Mouse (Mus musculus) lung, postnatal 25 days (tissue): Measurements from ENCODE around the gene Cnpy1.

Experiments used
- DNase-seq: peaks from one replicate; pipeline ENCODE4 v3.0.0; 2022; ENCODE audit warnings: low spot score

Gene Cnpy1

DNA sequence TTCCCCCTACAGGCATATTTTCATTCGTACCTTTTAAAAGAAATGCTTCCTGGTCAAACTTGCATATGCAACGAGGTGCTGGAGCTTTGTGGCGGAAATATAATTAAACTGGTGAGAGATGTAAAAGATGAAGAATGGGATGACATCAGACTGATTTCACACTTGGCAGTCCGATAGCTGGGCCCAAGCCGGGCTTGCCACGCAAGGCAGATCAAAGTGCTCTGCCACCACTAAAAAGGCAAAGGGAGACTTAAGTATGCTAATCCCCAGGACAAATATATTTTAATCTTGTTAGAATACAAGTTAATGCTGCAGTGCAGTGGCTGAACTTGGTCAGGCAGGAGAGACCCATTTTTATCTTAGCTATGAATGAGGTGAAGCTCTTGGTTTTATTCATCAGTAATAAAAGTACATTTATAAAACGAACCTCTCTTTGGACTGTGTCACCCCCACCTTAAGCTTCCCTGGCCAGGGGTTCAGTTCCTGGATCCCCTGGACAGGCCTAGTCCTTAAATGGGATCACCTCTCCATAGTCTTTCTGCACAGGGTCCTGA, 66.3 kb downstream of the Cnpy1 start:
- DNase-seq, result no peak

- DNase-seq, result no peak
These were observed 67.3 kb downstream of the Cnpy1 start for GRCm38 (mm10) chr5:28178322-28178721.

GRCm38 (mm10) chr5:28176585-28176984, 69.0 kb downstream of the Cnpy1 start:
- no peak for DNase-seq

DNA sequence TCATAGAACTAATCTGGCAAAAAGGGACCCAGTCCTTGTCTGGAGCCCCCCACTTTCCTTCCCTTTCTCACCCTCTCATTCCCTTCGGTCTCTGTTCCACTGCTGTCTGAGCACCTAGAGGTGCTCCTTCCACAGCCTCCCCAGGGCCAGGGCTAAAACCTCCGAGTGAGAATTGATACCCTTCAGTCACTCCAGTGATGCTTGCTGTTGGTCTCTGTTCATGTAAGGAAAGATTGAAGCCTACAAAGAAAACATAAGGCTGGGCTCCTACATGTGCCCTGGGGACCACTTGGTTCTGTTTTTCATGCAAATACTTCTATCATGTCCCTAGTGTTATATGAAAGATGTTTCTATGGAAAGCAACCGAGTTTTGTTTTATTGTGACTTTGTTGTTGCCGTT, 69.6 kb downstream of the Cnpy1 start:
- no peak for DNase-seq

DNA sequence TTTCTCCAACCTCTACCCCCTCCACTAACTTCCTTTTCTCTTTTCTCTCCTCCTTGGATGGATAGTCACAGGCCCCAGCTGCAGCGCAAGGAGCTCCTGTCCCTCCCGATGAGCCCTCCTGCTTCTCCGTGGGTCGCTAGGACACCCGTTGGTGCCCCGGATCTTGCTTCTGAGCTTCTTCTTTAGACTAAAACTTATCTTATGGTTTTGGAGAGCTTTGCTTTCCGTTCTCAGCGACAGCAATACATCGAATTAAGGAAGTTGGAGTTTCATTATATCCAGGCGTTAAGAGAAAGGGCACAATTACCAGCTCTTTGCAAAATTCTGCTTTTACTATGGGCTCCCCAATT, 70.1 kb downstream of the Cnpy1 start:
- no peak for DNase-seq

GRCm38 (mm10) chr5:28174876-28175569, 70.6 kb downstream of the Cnpy1 start:
- no peak for DNase-seq

DNA sequence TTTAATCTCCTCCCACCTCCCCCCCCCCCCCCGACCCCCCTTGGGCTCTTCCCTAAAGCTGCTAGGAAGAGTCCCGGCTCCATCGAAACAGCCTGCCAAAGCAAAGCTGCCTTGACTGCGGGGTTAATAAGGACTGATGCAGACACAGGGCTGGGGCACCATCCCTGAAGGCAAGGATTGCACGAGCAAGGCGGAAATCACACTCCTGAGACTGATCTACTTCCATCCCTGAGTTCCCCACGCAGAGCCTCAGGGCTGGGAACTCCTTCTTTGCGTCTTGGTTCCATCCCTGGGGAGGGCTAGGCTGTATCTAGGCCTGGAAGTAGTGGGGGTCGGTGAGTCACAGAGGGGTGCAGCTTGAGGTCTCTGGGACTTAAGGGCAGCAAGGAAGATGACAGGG, 71.5 kb downstream of the Cnpy1 start:
- no peak for DNase-seq

DNA sequence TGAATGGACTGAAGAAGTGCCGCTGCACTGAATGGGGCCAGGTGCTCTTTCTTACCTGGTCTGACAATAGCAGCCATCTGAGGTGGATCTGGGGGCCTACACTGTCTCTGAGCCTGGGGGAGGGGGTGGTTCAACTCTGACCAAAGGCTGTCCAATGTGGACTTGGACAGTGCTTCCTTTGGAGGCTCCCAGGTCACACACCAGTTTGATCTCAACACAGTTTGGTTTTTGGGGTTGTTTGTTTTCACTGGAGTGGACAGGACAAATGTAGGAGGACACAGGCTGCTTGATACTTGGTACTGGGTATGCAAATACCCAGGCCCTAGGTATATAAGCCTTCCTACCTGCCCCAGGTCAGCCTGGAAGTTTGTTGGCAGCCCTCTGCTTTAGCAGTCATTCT, 71.9 kb downstream of the Cnpy1 start:
- DNase-seq, result no peak

- no peak for DNase-seq
These were observed 72.5 kb downstream of the Cnpy1 start for GRCm38 (mm10) chr5:28172921-28173670.

- no peak for DNase-seq
These were observed 73.2 kb downstream of the Cnpy1 start for GRCm38 (mm10) chr5:28172261-28172920.

GRCm38 (mm10) chr5:28171667-28172066, 73.9 kb downstream of the Cnpy1 start:
- no peak for DNase-seq

DNA sequence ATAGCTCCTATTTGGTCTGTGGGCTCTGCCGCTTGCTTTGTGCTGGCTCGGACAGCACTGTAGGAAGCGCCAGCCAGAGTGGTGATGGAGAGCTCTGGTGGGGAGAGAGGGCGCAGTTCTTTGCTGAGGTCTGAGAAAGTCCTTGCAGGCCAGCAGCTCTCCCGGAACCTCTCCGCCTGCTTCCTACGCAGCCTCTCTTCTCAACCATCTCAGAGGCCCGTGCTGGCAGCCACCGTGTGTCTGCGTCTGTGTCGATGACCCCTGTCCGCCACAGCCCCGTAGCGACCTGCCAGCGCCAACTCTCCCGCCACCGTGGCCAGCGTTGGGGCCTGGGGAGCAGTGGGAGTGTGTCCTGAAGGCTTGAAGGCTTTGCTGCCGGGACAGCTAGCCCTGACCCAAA, 74.7 kb downstream of the Cnpy1 start:
- no peak for DNase-seq

DNA sequence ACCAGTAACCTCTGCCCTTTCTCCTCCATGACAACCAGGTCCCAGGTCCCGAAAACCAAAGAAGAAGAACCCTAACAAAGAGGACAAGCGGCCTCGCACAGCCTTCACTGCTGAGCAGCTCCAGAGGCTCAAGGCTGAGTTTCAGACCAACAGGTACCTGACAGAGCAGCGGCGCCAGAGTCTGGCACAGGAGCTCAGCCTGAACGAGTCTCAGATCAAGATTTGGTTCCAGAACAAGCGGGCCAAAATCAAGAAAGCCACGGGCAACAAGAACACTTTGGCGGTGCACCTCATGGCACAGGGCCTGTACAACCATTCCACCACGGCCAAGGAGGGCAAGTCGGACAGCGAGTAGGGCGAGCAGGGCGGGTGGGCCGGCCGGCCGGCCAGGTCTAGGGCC, 75.5 kb downstream of the Cnpy1 start:
- no peak for DNase-seq

DNA sequence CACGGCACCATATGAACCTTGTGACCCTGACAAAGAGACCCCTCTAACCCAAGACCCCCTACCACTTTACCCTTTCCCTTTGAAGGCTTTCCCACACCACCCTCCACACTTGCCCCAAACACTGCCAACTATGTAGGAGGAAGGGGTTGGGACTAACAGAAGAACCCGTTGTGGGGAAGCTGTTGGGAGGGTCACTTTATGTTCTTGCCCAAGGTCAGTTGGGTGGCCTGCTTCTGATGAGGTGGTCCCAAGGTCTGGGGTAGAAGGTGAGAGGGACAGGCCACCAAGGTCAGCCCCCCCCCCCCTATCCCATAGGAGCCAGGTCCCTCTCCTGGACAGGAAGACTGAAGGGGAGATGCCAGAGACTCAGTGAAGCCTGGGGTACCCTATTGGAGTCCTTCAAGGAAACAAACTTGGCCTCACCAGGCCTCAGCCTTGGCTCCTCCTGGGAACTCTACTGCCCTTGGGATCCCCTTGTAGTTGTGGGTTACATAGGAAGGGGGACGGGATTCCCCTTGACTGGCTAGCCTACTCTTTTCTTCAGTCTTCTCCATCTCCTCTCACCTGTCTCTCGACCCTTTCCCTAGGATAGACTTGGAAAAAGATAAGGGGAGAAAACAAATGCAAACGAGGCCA, 76.3 kb downstream of the Cnpy1 start:
- DNase-seq, result no peak

DNA sequence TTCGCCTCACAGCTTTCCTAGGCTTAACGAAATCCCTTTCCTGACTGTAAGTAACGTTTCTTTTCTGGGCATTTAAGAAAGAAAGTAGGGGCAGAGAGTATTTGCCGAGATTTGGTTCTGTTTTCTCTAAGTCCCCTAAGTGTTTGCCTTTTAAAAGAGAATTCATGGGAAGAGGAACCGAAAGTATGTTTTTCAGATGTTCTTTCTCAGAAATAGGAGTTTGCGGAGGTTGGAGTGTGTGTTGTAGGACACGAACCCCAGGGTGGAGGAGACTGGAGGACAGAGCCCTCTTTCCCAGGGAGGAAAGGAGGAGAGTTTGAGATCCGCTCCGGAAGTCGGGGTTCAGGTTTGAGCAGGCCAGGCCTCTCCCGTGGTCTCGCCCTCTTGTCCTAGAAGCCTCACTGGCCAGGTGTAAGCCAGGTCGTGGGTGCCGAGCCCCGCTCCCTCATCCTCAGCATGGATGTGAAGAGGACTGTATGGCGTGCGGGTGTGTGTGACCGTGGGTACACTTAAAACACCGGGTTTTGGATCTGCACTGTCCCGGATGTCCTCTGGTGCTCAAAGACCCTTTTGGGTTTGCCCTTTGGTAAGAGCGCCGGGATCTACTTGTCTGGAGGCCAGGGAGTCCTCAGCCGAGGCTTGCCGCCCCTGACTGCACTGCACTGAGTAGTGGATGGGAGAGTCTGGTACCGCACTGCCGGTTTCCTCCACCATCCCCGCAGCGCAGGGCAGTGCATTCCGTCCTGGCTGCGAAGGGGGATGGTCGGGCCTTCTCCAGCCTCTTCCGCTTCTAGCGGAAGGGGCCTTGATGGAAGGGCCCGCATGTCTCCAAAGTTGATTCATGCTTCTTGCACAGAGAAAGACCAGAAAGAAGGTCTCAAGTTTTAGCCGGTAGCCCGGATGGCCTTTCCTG, 77.1 kb downstream of the Cnpy1 start:
- no peak for DNase-seq

GRCm38 (mm10) chr5:28167611-28168252, 77.9 kb downstream of the Cnpy1 start:
- no peak for DNase-seq

- no peak for DNase-seq
These were observed 79.1 kb downstream of the Cnpy1 start for GRCm38 (mm10) chr5:28166256-28167231.

DNA sequence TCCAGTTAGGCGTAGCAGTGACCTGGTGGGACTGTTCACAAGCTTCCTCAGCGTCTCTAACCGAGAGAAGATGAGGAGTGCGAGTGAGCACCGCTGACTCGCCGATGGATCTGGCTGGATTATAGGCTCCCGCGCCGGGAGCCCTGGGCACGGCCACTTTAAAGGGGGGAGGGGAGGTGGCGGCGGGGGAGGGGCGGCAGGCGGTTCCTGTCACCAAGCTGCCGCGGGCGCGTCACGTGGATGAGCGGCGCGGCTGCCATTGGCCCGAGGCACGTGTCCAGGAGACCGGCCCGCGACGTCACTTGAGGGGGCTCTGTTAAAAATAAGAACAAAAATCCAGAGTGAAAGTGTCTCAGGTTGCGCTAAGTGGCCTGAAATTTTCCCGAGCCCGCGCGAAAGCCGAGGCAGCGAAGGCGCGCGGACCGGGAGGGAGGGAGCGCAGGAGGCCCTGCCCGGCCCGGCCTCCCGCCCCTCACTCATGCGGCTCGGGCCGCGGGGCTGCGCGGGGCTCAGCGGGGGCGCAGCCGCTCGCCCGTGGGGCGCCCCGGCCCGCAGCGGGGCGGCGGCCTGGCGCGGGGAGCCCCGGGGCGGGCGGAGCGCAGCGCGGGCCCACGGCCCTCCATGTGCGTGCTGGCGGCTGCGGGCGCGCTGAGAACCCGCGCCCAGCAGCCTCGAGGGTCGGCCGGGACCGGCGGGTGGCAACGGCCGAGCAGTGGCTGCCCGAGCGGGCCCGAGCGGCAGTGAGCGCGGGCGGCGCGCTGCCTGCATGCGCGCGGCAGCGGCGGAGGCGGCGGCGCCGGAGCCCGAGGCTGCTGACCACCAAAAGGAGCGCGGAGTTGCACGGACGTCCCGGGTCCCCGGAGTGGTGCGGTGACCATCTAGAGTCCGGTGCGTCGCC, 80.0 kb downstream of the Cnpy1 start, which contains the start of gene En2:
Gene En2, plus strand, starts transcription at position 337 of the 898 bp plus-strand sequence.
- DNase-seq, result no peak

- DNase-seq, result no peak
These were observed 81.7 kb downstream of the Cnpy1 start for GRCm38 (mm10) chr5:28163926-28164325.
